Mouse (Mus musculus) heart, embryonic 12.5 days (tissue): ENCODE results near the gene Cebpzos. TPM values are rescaled to one million over a fixed set of nuclear protein-coding genes. Genes with fewer than 3 reads are reported as not detected.

Experiments used
- ATAC-seq: fragments of 200-750 bp; cut with Nextera tagmentation; 2 replicates; pipeline ENCODE4 v1.8.0; 2017; ENCODE audit warnings: moderate TSS enrichment, moderate library complexity; ENCODE audit not compliant: insufficient number of reproducible peaks, low FRiP score
- H3K27ac ChIP-seq: fragments of 300-500 bp; sonication (generic); 2 replicates; pipeline ENCODE4 v1.5.1; 2016; ENCODE audit warnings: mild to moderate bottlenecking, moderate library complexity; ENCODE audit not compliant: poor library complexity, severe bottlenecking
- H3K27me3 ChIP-seq: fragments of 300-500 bp; sonication (generic); replicated peaks from 2 replicates; pipeline ENCODE4 v1.6.1; 2016; ENCODE audit warnings: mild to moderate bottlenecking, moderate library complexity
- H3K36me3 ChIP-seq: fragments of 300-500 bp; sonication (generic); 2 replicates; pipeline ENCODE4 v1.6.1; 2016; ENCODE audit warnings: mild to moderate bottlenecking, moderate library complexity
- H3K4me1 ChIP-seq: fragments of 300-500 bp; sonication (generic); replicated peaks from 2 replicates; pipeline ENCODE4 v1.6.1; 2016; ENCODE audit warnings: mild to moderate bottlenecking
- H3K4me2 ChIP-seq: fragments of 300-500 bp; sonication (generic); 2 replicates; pipeline ENCODE4 v1.6.1; 2016; ENCODE audit warnings: mild to moderate bottlenecking, moderate library complexity
- H3K4me3 ChIP-seq: fragments of 300-500 bp; sonication (generic); 2 replicates; pipeline ENCODE4 v1.5.1; 2016; ENCODE audit warnings: mild to moderate bottlenecking
- H3K9ac ChIP-seq: fragments of 300-500 bp; sonication (generic); 2 replicates; pipeline ENCODE4 v1.6.1; 2016; ENCODE audit warnings: mild to moderate bottlenecking, moderate library complexity
- H3K9me3 ChIP-seq: fragments of 300-500 bp; sonication (generic); replicated peaks from 2 replicates; pipeline ENCODE4 v1.6.1; 2016; ENCODE audit warnings: mild to moderate bottlenecking, moderate library complexity
- WGBS: fragments of 180-500 bp; shearing (Covaris S2); methylation state at CpG from one replicate; pipeline ENCODE4 v1.1.7; 2016; 5-methylcytosine and 5-hydroxymethylcytosine counted together
- polyA plus RNA-seq: library from polyadenylated mRNA; unstranded; fragments of >200 nt; fragmentation: Nextera tagmentation; extraction: Ambion mirVana; gene quantifications from 2 replicates; pipeline ENCODE4 v1.2.1, GENCODE M21; 2016

The Cebpzos gene
- polyA plus RNA-seq, 1 experiment from 2014 or later = 78.2 TPM

GRCm38 (mm10) chr17:78938927-78939326, 22.6 kb downstream of the Cebpzos start:
- no peak overlapping the region for H3K27ac ChIP-seq
- no peaks in the 10 kb centered on the region for H3K27me3 ChIP-seq
- H3K9ac ChIP-seq = no peak overlapping the region
- no peak overlapping the region for H3K4me3 ChIP-seq
- no peak for ATAC-seq
- peaks cover 8% of the 10 kb centered on the region for H3K4me1 ChIP-seq
- H3K9me3 ChIP-seq = no peaks in the 10 kb centered on the region
- peaks cover 46% of the 10 kb centered on the region for H3K36me3 ChIP-seq
- 87% methylated on average over 4 of the region's 4 CpGs for WGBS
- no peak overlapping the region for H3K4me2 ChIP-seq

- Histone ChIP-seq H3K27me3 (no peaks in the 10 kb centered on the region), H3K4me3 (no peak overlapping the region), H3K9ac (no peak overlapping the region), H3K9me3 (no peaks in the 10 kb centered on the region), H3K36me3 (peaks cover 55% of the 10 kb centered on the region), H3K4me1 (peaks cover 3% of the 10 kb centered on the region), H3K4me2 (no peak overlapping the region), H3K27ac (no peak overlapping the region)
- no peak for ATAC-seq
- WGBS = 64% methylated on average over 11 of the region's 11 CpGs
Observed at GRCm38 (mm10) chr17:78942579-78942978, 26.3 kb downstream of the Cebpzos start.

- Histone ChIP-seq H3K9ac (no peak overlapping the region), H3K4me3 (no peak overlapping the region), H3K4me1 (no peaks in the 10 kb centered on the region), H3K9me3 (no peaks in the 10 kb centered on the region), H3K27me3 (no peaks in the 10 kb centered on the region), H3K27ac (no peak overlapping the region), H3K4me2 (no peak overlapping the region), H3K36me3 (peaks cover 84% of the 10 kb centered on the region)
- ATAC-seq = no peak
- 87% methylated on average over 5 of the region's 5 CpGs for WGBS
Observed at GRCm38 (mm10) chr17:78951225-78951624, 34.9 kb downstream of the Cebpzos start.

GRCm38 (mm10) chr17:78952070-78952469, 35.8 kb downstream of the Cebpzos start:
- no peaks in the 10 kb centered on the region for H3K4me1 ChIP-seq
- H3K9me3 ChIP-seq = no peaks in the 10 kb centered on the region
- no peak overlapping the region for H3K9ac ChIP-seq
- H3K36me3 ChIP-seq = peaks cover 82% of the 10 kb centered on the region
- no peak for ATAC-seq
- no peak overlapping the region for H3K4me2 ChIP-seq
- H3K27ac ChIP-seq = no peak overlapping the region
- WGBS = 88% methylated on average over 5 of the region's 5 CpGs
- H3K27me3 ChIP-seq = no peaks in the 10 kb centered on the region
- no peak overlapping the region for H3K4me3 ChIP-seq

- WGBS = 89% methylated on average over 8 of the region's 8 CpGs
- no peak for ATAC-seq
- no peaks in the 10 kb centered on the region for H3K27me3 ChIP-seq
- no peaks in the 10 kb centered on the region for H3K9me3 ChIP-seq
- no peak overlapping the region for H3K4me3 ChIP-seq
- H3K4me2 ChIP-seq = no peak overlapping the region
- H3K4me1 ChIP-seq = no peaks in the 10 kb centered on the region
- no peak overlapping the region for H3K27ac ChIP-seq
- no peak overlapping the region for H3K9ac ChIP-seq
- H3K36me3 ChIP-seq = peaks cover 78% of the 10 kb centered on the region
Observed at GRCm38 (mm10) chr17:78953240-78953639, 36.9 kb downstream of the Cebpzos start.

GRCm38 (mm10) chr17:78959473-78959872, 43.2 kb downstream of the Cebpzos start:
- 74% methylated on average over 6 of the region's 6 CpGs for WGBS
- no peaks in the 10 kb centered on the region for H3K27me3 ChIP-seq
- H3K36me3 ChIP-seq = peaks cover 69% of the 10 kb centered on the region
- no peak overlapping the region for H3K4me3 ChIP-seq
- no peak overlapping the region for H3K4me2 ChIP-seq
- H3K4me1 ChIP-seq = no peaks in the 10 kb centered on the region
- H3K9ac ChIP-seq = no peak overlapping the region
- H3K27ac ChIP-seq = no peak overlapping the region
- H3K9me3 ChIP-seq = no peaks in the 10 kb centered on the region
- ATAC-seq = no peak

- 84% methylated on average over 1 of the region's 1 CpGs for WGBS
- no peak for ATAC-seq
- Histone ChIP-seq H3K4me2 (no peak overlapping the region), H3K36me3 (peaks cover 67% of the 10 kb centered on the region), H3K4me3 (no peak overlapping the region), H3K27me3 (no peaks in the 10 kb centered on the region), H3K9me3 (no peaks in the 10 kb centered on the region), H3K4me1 (no peaks in the 10 kb centered on the region), H3K9ac (no peak overlapping the region), H3K27ac (no peak overlapping the region)
Observed at GRCm38 (mm10) chr17:78964387-78964786, 48.1 kb downstream of the Cebpzos start.

- WGBS = 89% methylated on average over 11 of the region's 11 CpGs
- no peaks in the 10 kb centered on the region for H3K9me3 ChIP-seq
- no peak for ATAC-seq
- H3K4me3 ChIP-seq = no peak overlapping the region
- no peaks in the 10 kb centered on the region for H3K4me1 ChIP-seq
- peaks cover 61% of the 10 kb centered on the region for H3K36me3 ChIP-seq
- H3K27me3 ChIP-seq = no peaks in the 10 kb centered on the region
- no peak overlapping the region for H3K9ac ChIP-seq
- H3K27ac ChIP-seq = no peak overlapping the region
- H3K4me2 ChIP-seq = no peak overlapping the region
Observed at GRCm38 (mm10) chr17:78966092-78966883, 50.0 kb downstream of the Cebpzos start.

- no peak overlapping the region for H3K4me3 ChIP-seq
- H3K27ac ChIP-seq = no peak overlapping the region
- H3K9me3 ChIP-seq = no peaks in the 10 kb centered on the region
- H3K27me3 ChIP-seq = no peaks in the 10 kb centered on the region
- no peaks in the 10 kb centered on the region for H3K4me1 ChIP-seq
- 89% methylated on average over 3 of the region's 3 CpGs for WGBS
- no peak overlapping the region for H3K9ac ChIP-seq
- H3K36me3 ChIP-seq = peaks cover 55% of the 10 kb centered on the region
- no peak overlapping the region for H3K4me2 ChIP-seq
- ATAC-seq = no peak
Observed at GRCm38 (mm10) chr17:78968500-78968899, 52.2 kb downstream of the Cebpzos start.

Other genes starting within 250 kb of the Cebpzos start
- 19.3 and 20.6 TPM in 2 replicates for gene Strn, start 179.3 kb upstream of the Cebpzos start, polyA plus RNA-seq
- 23.8 and 25.1 TPM in 2 replicates for gene Heatr5b, start 81.1 kb upstream of the Cebpzos start, polyA plus RNA-seq
- 38.4 TPM in 2 replicates for gene Gpatch11, start 80.9 kb upstream of the Cebpzos start, polyA plus RNA-seq
- gene Eif2ak2, start 33.9 kb upstream of the Cebpzos start, polyA plus RNA-seq = 11.1 and 11.7 TPM in 2 replicates
- gene Sult6b1, start 9.5 kb upstream of the Cebpzos start, polyA plus RNA-seq = 0.15 TPM in 1 of 2 replicates, not detected in the other
- 37.5 and 40.4 TPM in 2 replicates for gene Cebpz, start 20.6 kb downstream of the Cebpzos start, polyA plus RNA-seq
- gene Ndufaf7, start 20.6 kb downstream of the Cebpzos start, polyA plus RNA-seq = 61.2 and 65.4 TPM in 2 replicates
- gene Prkd3, start 104.3 kb downstream of the Cebpzos start, polyA plus RNA-seq = 35.4 and 37.5 TPM in 2 replicates
- 50.0 and 51.7 TPM in 2 replicates for gene Qpct, start 135.4 kb downstream of the Cebpzos start, polyA plus RNA-seq